Mouse (Mus musculus) hindbrain, embryonic 10.5 days (tissue): Measurements from ENCODE around the gene Sall4. TPM values are rescaled to one million over a fixed set of nuclear protein-coding genes. Genes with fewer than 3 reads are reported as not detected.

Experiments
- DNase-seq: peaks from one replicate; pipeline ENCODE4 v3.0.0-alpha.2; 2017; ENCODE audit warnings: low spot score
- H3K27ac ChIP-seq: fragments of 300-500 bp; sonication (generic); 2 replicates; pipeline ENCODE4 v1.5.1; 2016; ENCODE audit warnings: mild to moderate bottlenecking, moderate library complexity
- H3K27me3 ChIP-seq: fragments of 300-500 bp; sonication (generic); 2 replicates; pipeline ENCODE4 v1.6.1; 2016; ENCODE audit warnings: mild to moderate bottlenecking; ENCODE audit not compliant: poor library complexity, insufficient read depth, severe bottlenecking
- H3K36me3 ChIP-seq: fragments of 300-500 bp; sonication (generic); 2 replicates; pipeline ENCODE4 v1.6.1; 2016; ENCODE audit warnings: mild to moderate bottlenecking, moderate library complexity
- H3K4me1 ChIP-seq: fragments of 300-500 bp; sonication (generic); replicated peaks from 2 replicates; pipeline ENCODE4 v1.6.1; 2016; ENCODE audit warnings: mild to moderate bottlenecking
- H3K4me3 ChIP-seq: fragments of 300-500 bp; sonication (generic); 2 replicates; pipeline ENCODE4 v1.5.1; 2016; ENCODE audit warnings: mild to moderate bottlenecking, moderate library complexity
- H3K9me3 ChIP-seq: fragments of 300-500 bp; sonication (generic); 2 replicates; pipeline ENCODE4 v1.6.1; 2016; ENCODE audit warnings: mild to moderate bottlenecking, moderate library complexity
- WGBS: fragments of 180-500 bp; shearing (Covaris S2); methylation state at CpG from one replicate; pipeline ENCODE4 v1.1.7; 2016; 5-methylcytosine and 5-hydroxymethylcytosine counted together
- polyA plus RNA-seq: library from polyadenylated mRNA; unstranded; fragments of >200 nt; fragmentation: Nextera tagmentation; extraction: Ambion mirVana; gene quantifications from 2 replicates; pipeline ENCODE4 v1.2.1, GENCODE M21; 2016

The Sall4 gene
- polyA plus RNA-seq, 1 experiment from 2014 or later = 19.0 TPM

- WGBS = 84% methylated on average over 20 of the region's 20 CpGs
- Histone ChIP-seq H3K9me3 (no peaks in the 10 kb centered on the region), H3K36me3 (peaks cover 14% of the 10 kb centered on the region; the same call in 1 of the 2 replicates), H3K4me1 (peaks cover 23% of the 10 kb centered on the region; the same call in 1 of the 2 replicates), H3K4me3 (no peak overlapping the region), H3K27ac (peak overlapping the region; percentile 30; the same call in 1 of the 2 replicates), H3K27me3 (no peaks in the 10 kb centered on the region)
- no peak for DNase-seq
Measured at GRCm38 (mm10) chr2:168712199-168713176, 55.3 kb downstream of the Sall4 start.

DNA sequence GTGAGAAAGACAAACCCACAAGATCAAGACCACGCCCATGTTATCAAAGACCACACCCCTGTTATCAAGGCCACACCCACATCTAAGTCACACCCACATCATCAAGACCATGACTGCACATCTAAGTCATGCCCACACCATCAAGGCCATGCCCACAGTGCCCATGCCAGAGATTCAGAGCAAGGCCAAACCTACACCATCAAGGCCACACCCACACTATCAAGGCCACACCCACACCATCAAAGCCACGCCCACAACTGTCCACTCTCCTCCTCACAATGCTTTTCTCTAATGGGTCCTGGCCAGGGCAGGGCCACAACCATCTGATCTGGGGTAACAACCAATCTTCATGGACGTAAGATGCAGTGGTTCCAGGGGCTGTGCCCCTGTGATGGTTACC, 56.8 kb downstream of the Sall4 start:
- no peaks in the 10 kb centered on the region for H3K9me3 ChIP-seq
- peaks cover 19% of the 10 kb centered on the region for H3K36me3 ChIP-seq
- H3K4me3 ChIP-seq = no peak overlapping the region
- WGBS = 80% methylated on average over 3 of the region's 3 CpGs
- no peak for DNase-seq
- no peak overlapping the region for H3K27ac ChIP-seq
- peaks cover 10% of the 10 kb centered on the region; the same call in 1 of the 2 replicates for H3K4me1 ChIP-seq
- no peaks in the 10 kb centered on the region for H3K27me3 ChIP-seq

DNA sequence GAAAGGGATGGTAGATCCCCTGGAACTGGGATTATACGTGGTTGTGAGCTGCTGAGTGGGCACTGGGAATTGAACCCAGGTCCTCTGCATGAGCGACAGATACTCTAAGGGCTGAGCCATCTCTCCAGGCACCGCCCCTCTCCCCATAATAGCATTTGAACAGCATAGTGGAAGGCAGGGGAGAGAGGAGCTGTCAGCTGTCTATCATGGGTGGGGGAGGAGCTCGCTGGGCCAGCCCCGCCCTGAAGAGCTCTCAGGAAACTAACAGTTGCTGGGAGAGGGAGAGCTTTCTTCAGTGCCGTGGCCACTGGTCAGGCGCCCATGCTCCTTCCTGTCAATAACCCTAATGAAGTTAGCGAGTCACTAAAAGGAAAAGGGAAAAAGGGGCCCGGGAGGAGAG, 60.0 kb downstream of the Sall4 start:
- DNase-seq = peak; percentile 25
- Histone ChIP-seq H3K4me3 (no peak overlapping the region), H3K36me3 (peaks cover 30% of the 10 kb centered on the region), H3K9me3 (no peaks in the 10 kb centered on the region), H3K4me1 (peaks cover 9% of the 10 kb centered on the region; the same call in 1 of the 2 replicates), H3K27me3 (no peaks in the 10 kb centered on the region), H3K27ac (no peak overlapping the region)
- WGBS = 43% methylated on average over 9 of the region's 9 CpGs

GRCm38 (mm10) chr2:168702266-168702665, 65.5 kb downstream of the Sall4 start:
- DNase-seq = peak; percentile 27
- Histone ChIP-seq H3K27me3 (no peaks in the 10 kb centered on the region), H3K9me3 (peaks cover 4% of the 10 kb centered on the region; the same call in 1 of the 2 replicates), H3K27ac (peak overlapping the region; percentile 80), H3K36me3 (peaks cover 42% of the 10 kb centered on the region), H3K4me3 (no peak overlapping the region), H3K4me1 (peaks cover 18% of the 10 kb centered on the region)
- 37% methylated on average over 13 of the region's 13 CpGs for WGBS

Other genes starting within 250 kb of the Sall4 start
- gene Nfatc2, start 166.3 kb downstream of the Sall4 start, polyA plus RNA-seq = 0.42 and 0.50 TPM in 2 replicates
- 14.6 and 20.1 TPM in 2 replicates for gene Atp9a, start 25.5 kb downstream of the Sall4 start, polyA plus RNA-seq
- gene Zfp64, start 187.6 kb upstream of the Sall4 start, polyA plus RNA-seq = 39.9 and 41.3 TPM in 2 replicates